Mouse (Mus musculus) lung, embryonic 14.5 days (tissue): Measurements from ENCODE around the gene Gm5800. TPM values are rescaled to one million over a fixed set of nuclear protein-coding genes. Genes with fewer than 3 reads are reported as not detected.
"Not testable (repeated sequence)": the region's sequence is repeated elsewhere in the genome, so short reads cannot be mapped to it uniquely, and the experiment has no call there.

ENCODE experiments used
- ATAC-seq: fragments of 200-750 bp; cut with Nextera tagmentation; 2 replicates; pipeline ENCODE4 v1.8.0; 2017; ENCODE audit warnings: mild to moderate bottlenecking, moderate TSS enrichment, moderate library complexity; ENCODE audit not compliant: insufficient read depth
- DNase-seq: peaks from one replicate; pipeline ENCODE4 v3.0.0-alpha.2; 2015
- H3K27ac ChIP-seq: fragments of 300-500 bp; sonication (generic); 2 replicates; pipeline ENCODE4 v1.5.1; 2014; ENCODE audit warnings: low read depth, mild to moderate bottlenecking, moderate library complexity
- H3K27me3 ChIP-seq: fragments of 300-500 bp; sonication (generic); 2 replicates; pipeline ENCODE4 v1.6.1; 2014; ENCODE audit warnings: low read length, control low read depth; ENCODE audit not compliant: insufficient read depth
- H3K36me3 ChIP-seq: fragments of 300-500 bp; sonication (generic); 2 replicates; pipeline ENCODE4 v1.6.1; 2014; ENCODE audit warnings: control low read depth; ENCODE audit not compliant: insufficient read depth
- H3K4me1 ChIP-seq: fragments of 300-500 bp; sonication (generic); 2 replicates; pipeline ENCODE4 v1.6.1; 2014; ENCODE audit warnings: antibody characterized with exemption, control low read depth; ENCODE audit not compliant: insufficient read depth
- H3K4me2 ChIP-seq: fragments of 300-500 bp; sonication (generic); 2 replicates; pipeline ENCODE4 v1.6.1; 2014; ENCODE audit warnings: mild to moderate bottlenecking
- H3K4me3 ChIP-seq: fragments of 300-500 bp; sonication (generic); 2 replicates; pipeline ENCODE4 v1.5.1; 2014; ENCODE audit warnings: low read depth, low read length
- H3K9ac ChIP-seq: fragments of 300-500 bp; sonication (generic); 2 replicates; pipeline ENCODE4 v1.6.1; 2014
- H3K9me3 ChIP-seq: fragments of 300-500 bp; sonication (generic); 2 replicates; pipeline ENCODE4 v1.6.1; 2016; ENCODE audit warnings: low read depth, low read length, control low read depth
- CTCF ChIP-seq: IDR thresholded peaks from 2 replicates; pipeline ENCODE4 v1.5.1; 2016; ENCODE audit warnings: antibody characterized with exemption, low read depth
- whole genome bisulfite sequencing: fragments of 180-500 bp; shearing (Covaris S2); extraction: QIAGEN DNeasy Blood & Tissue Kit; methylation state at CpG from one replicate; pipeline ENCODE4 v1.1.7; 2014; 5-methylcytosine and 5-hydroxymethylcytosine counted together
- polyA plus RNA-seq: library from polyadenylated mRNA; unstranded; fragments of >200 nt; fragmentation: Nextera tagmentation; extraction: Ambion mirVana; gene quantifications from 2 replicates; pipeline ENCODE4 v1.2.1, GENCODE M21; 2014

Gene Gm5800
- polyA plus RNA-seq = not detected in 2 replicates

GRCm38 (mm10) chr14:51717083-51717482 is at the start of gene Gm5800:
Gene Gm5800 (minus strand): TSS chr14:51717183.
- H3K9me3 ChIP-seq = no peaks in the 10 kb centered on the region
- WGBS = 42% methylated on average over 1 of the region's 1 CpGs
- DNase-seq (no peak), ATAC-seq (no peak)
- TF ChIP-seq CTCF = no peak
- H3K4me1 ChIP-seq = no peaks in the 10 kb centered on the region
- no peak within 1 kb of the TSS for H3K27ac ChIP-seq
- H3K36me3 ChIP-seq = no peaks in the 10 kb centered on the region
- H3K9ac ChIP-seq = no peak within 1 kb of the TSS
- H3K4me3 ChIP-seq = no peak within 1 kb of the TSS
- H3K4me2 ChIP-seq = no peak within 1 kb of the TSS
- no peaks in the 10 kb centered on the region for H3K27me3 ChIP-seq

GRCm38 (mm10) chr14:51755944-51756343 is 39.0 kb upstream of the Gm5800 start:
- TF ChIP-seq CTCF = no peak
- ATAC-seq (no peak), DNase-seq (no peak)
- Histone ChIP-seq H3K4me2 (no peak overlapping the region), H3K4me1 (no peaks in the 10 kb centered on the region), H3K27me3 (no peaks in the 10 kb centered on the region), H3K9me3 (no peaks in the 10 kb centered on the region), H3K4me3 (no peak overlapping the region), H3K36me3 (no peaks in the 10 kb centered on the region), H3K27ac (no peak overlapping the region), H3K9ac (no peak overlapping the region)
- 73% methylated on average over 2 of the region's 2 CpGs for WGBS

- under 1% methylated on average over 42 of the region's 42 CpGs for WGBS
- no peak overlapping the region for H3K27ac ChIP-seq
- H3K36me3 ChIP-seq = no peaks in the 10 kb centered on the region
- no peak for TF ChIP-seq CTCF
- H3K4me2 ChIP-seq = peak overlapping the region; percentile 77
- peak overlapping the region; percentile 28 for H3K9ac ChIP-seq
- H3K27me3 ChIP-seq = peaks cover 40% of the 10 kb centered on the region
- H3K4me3 ChIP-seq = peak overlapping the region; percentile 32
- ATAC-seq = peak; percentile 65; the same call in 1 of the 2 replicates
- no peaks in the 10 kb centered on the region for H3K9me3 ChIP-seq
- peak; percentile 26 for DNase-seq
- no peaks in the 10 kb centered on the region for H3K4me1 ChIP-seq
These were observed 23.6 kb upstream of the Gm5800 start for GRCm38 (mm10) chr14:51740347-51741170.

- Histone ChIP-seq H3K36me3 (no peaks in the 10 kb centered on the region), H3K27me3 (peaks cover 40% of the 10 kb centered on the region), H3K9me3 (no peaks in the 10 kb centered on the region), H3K27ac (no peak overlapping the region), H3K4me2 (peak overlapping the region; percentile 77), H3K4me1 (no peaks in the 10 kb centered on the region), H3K9ac (no peak overlapping the region), H3K4me3 (peak overlapping the region; percentile 12)
- peak; percentile 56 for ATAC-seq
- DNase-seq = no peak
- 2% methylated on average over 24 of the region's 24 CpGs for WGBS
- TF ChIP-seq CTCF = no peak
These were observed 22.4 kb upstream of the Gm5800 start for GRCm38 (mm10) chr14:51739150-51739993.

- ATAC-seq (peak; percentile 38; the same call in 1 of the 2 replicates), DNase-seq (no peak)
- 0 out of 2 replicates have a peak overlapping the region, but pooled peaks have one; percentile 12 for H3K4me3 ChIP-seq
- TF ChIP-seq CTCF = no peak
- H3K4me1 ChIP-seq = no peaks in the 10 kb centered on the region
- H3K36me3 ChIP-seq = no peaks in the 10 kb centered on the region
- H3K27ac ChIP-seq = no peak overlapping the region
- H3K9ac ChIP-seq = no peak overlapping the region
- no peaks in the 10 kb centered on the region for H3K9me3 ChIP-seq
- peak overlapping the region; percentile 77 for H3K4me2 ChIP-seq
- peaks cover 40% of the 10 kb centered on the region for H3K27me3 ChIP-seq
- 2% methylated on average over 29 of the region's 29 CpGs for WGBS
These were observed 21.6 kb upstream of the Gm5800 start for GRCm38 (mm10) chr14:51738411-51739149.

- Histone ChIP-seq H3K9me3 (no peaks in the 10 kb centered on the region), H3K4me3 (no peak overlapping the region), H3K4me1 (no peaks in the 10 kb centered on the region), H3K27ac (no peak overlapping the region), H3K27me3 (peaks cover 40% of the 10 kb centered on the region), H3K9ac (no peak overlapping the region), H3K4me2 (no peak overlapping the region), H3K36me3 (no peaks in the 10 kb centered on the region)
- no peak for ATAC-seq
- TF ChIP-seq CTCF = no peak
- no peak for DNase-seq
- 22% methylated on average over 12 of the region's 12 CpGs for WGBS
These were observed 21.0 kb upstream of the Gm5800 start for GRCm38 (mm10) chr14:51737967-51738366.

GRCm38 (mm10) chr14:51695368-51695767 is 21.6 kb downstream of the Gm5800 start, which contains the start of gene Gm17079:
Gene Gm17079 (minus strand): TSS chr14:51695468.
- not testable (repeated sequence) for ATAC-seq, H3K4me1 ChIP-seq, DNase-seq, H3K27me3 ChIP-seq, H3K9ac ChIP-seq, H3K36me3 ChIP-seq, H3K4me2 ChIP-seq, H3K4me3 ChIP-seq, H3K9me3 ChIP-seq, H3K27ac ChIP-seq
- 85% methylated on average over 1 of the region's 2 CpGs for WGBS
